Mouse (Mus musculus) testis, postnatal 14 days (tissue): ENCODE data around the gene Brca2.
A peak's percentile ranks its signal among the peaks of the same experiment; 100 is the strongest.

Source experiments
- DNase-seq: peaks from one replicate; pipeline ENCODE4 v3.0.0; 2021; ENCODE audit warnings: low spot score

The Brca2 gene

GRCm38 (mm10) chr5:150564426-150564825 is 42.0 kb downstream of the Brca2 start:
- no peak for DNase-seq

GRCm38 (mm10) chr5:150566226-150566625 is 43.8 kb downstream of the Brca2 start:
- DNase-seq, result no peak

GRCm38 (mm10) chr5:150566971-150567370 is 44.5 kb downstream of the Brca2 start:
- DNase-seq, result no peak

- DNase-seq, result no peak
Observed at GRCm38 (mm10) chr5:150570496-150571219, 48.2 kb downstream of the Brca2 start.

GRCm38 (mm10) chr5:150574403-150574802 is 52.0 kb downstream of the Brca2 start:
- no peak for DNase-seq

- no peak for DNase-seq
Observed at GRCm38 (mm10) chr5:150574885-150575284, 52.5 kb downstream of the Brca2 start.

GRCm38 (mm10) chr5:150576832-150577231 is 54.4 kb downstream of the Brca2 start:
- no peak for DNase-seq

GRCm38 (mm10) chr5:150578613-150579171 is 56.3 kb downstream of the Brca2 start:
- no peak for DNase-seq

- DNase-seq, result no peak
Observed at GRCm38 (mm10) chr5:150581180-150581579, 58.8 kb downstream of the Brca2 start.

- DNase-seq, result peak; percentile 46
Observed at GRCm38 (mm10) chr5:150583181-150583580, 60.8 kb downstream of the Brca2 start.

- DNase-seq, result no peak
Observed at GRCm38 (mm10) chr5:150583622-150584336, 61.3 kb downstream of the Brca2 start.

GRCm38 (mm10) chr5:150584337-150584729 is 61.9 kb downstream of the Brca2 start:
- no peak for DNase-seq

GRCm38 (mm10) chr5:150589945-150590344 is 67.5 kb downstream of the Brca2 start:
- peak; percentile 52 for DNase-seq

GRCm38 (mm10) chr5:150592186-150592903 is 69.9 kb downstream of the Brca2 start:
- no peak for DNase-seq

GRCm38 (mm10) chr5:150592904-150593755 is 70.7 kb downstream of the Brca2 start:
- DNase-seq, result no peak

GRCm38 (mm10) chr5:150593756-150594648 is 71.6 kb downstream of the Brca2 start:
- peak; percentile 40 for DNase-seq

- peak; percentile 68 for DNase-seq
Observed at GRCm38 (mm10) chr5:150594649-150595339, 72.4 kb downstream of the Brca2 start.

GRCm38 (mm10) chr5:150595366-150596016 is 73.1 kb downstream of the Brca2 start:
- DNase-seq, result no peak

GRCm38 (mm10) chr5:150597088-150597487 is 74.7 kb downstream of the Brca2 start, which contains the start of gene N4bp2l1:
TSS of gene N4bp2l1 (minus strand) at chr5:150597188.
- DNase-seq, result no peak
